Mouse (Mus musculus): ENCODE measurements at regions not wholly inside any gene's neighbourhood (a gene's known extent, or its start where the extent isn't known, plus 50 kb on each side); places are given as distances from the start of the nearest gene placed in this dataset.
A peak's percentile ranks its signal among the peaks of the same experiment; 100 is the strongest.

DNA sequence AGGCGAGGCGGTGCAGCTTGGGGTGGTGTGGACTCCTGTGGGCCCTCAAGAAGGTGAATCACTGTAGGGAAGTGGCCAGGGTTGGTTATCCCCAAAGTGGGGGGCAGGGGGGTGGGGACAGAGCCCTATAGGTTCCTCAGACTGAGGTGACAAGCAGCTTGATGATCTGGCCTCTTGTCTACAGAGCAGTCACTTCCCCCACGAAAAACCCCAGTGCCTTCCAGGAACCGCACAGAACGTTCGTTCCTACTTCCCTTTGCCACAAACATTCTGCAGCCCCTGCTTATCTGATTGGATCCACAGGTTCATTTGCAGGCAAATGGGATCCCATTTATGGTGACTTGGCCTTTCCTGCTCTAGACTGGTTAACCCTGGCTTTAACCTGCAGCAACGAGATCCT is 141.5 kb downstream of the Tomm20 start:
- peak; percentile 16; the same call in 1 of the 2 replicates for TF ChIP-seq TAL1 (IDR thresholded peaks at IDR 0.05; ENCODE audit: low read length)
- TF ChIP-seq CTCF (IDR thresholded peaks at IDR 0.05 in 2 of 3, conservative IDR thresholded peaks at IDR 0.05 in 1 of 3; ENCODE audit: control insufficient read depth in 1 of 3, insufficient read depth in 1 of 3, low read depth in 2 of 3, low read length in 3 of 3, poor library complexity in 1 of 3, severe bottlenecking in 1 of 3), result no peak
- TF ChIP-seq RAD21 (IDR thresholded peaks at IDR 0.05; ENCODE audit: low read depth, low read length), result no peak; the same call in 1 of the 2 replicates
- no peak for TF ChIP-seq E2F4 (IDR thresholded peaks at IDR 0.05; ENCODE audit: borderline replicate concordance, low read depth, low read length)
- no peak for TF ChIP-seq BHLHE40 (IDR thresholded peaks at IDR 0.05; ENCODE audit: borderline replicate concordance, low read depth, low read length)
- no peak for TF ChIP-seq POLR2AphosphoS2 (IDR thresholded peaks at IDR 0.05; ENCODE audit: low read length)
- no peak for TF ChIP-seq POLR2AphosphoS5 (IDR thresholded peaks at IDR 0.05; ENCODE audit: borderline replicate concordance, low read depth, low read length)
- TF ChIP-seq MYB (IDR thresholded peaks at IDR 0.05; ENCODE audit: low read depth, low read length), result no peak
- TF ChIP-seq POLR2A (IDR thresholded peaks at IDR 0.05; ENCODE audit: control insufficient read depth in 1 of 2, insufficient read depth in 1 of 2, low read depth in 1 of 2, low read length in 2 of 2, poor library complexity in 1 of 2), result no peak
- peak; percentile 27; the same call in 1 of the 2 replicates for TF ChIP-seq CHD2 (IDR thresholded peaks at IDR 0.05; ENCODE audit: low read length)
- peak; percentile 47; the same call in 1 of the 2 replicates for TF ChIP-seq SIN3A (IDR thresholded peaks at IDR 0.05; ENCODE audit: low read length)
